Mouse (Mus musculus) urinary bladder, adult 2 months (tissue): ENCODE results near the gene Anks1b. TPM values are rescaled to one million over a fixed set of nuclear protein-coding genes. Genes with fewer than 3 reads are reported as not detected.

Experiments
- DNase-seq: peaks from one replicate; pipeline ENCODE4 v3.0.0; 2022; ENCODE audit warnings: low spot score
- polyA plus RNA-seq: library from polyadenylated mRNA; depleted of rRNA; stranded (reverse); fragments of >200 nt; gene quantifications from 2 replicates; pipeline ENCODE4 v1.2.3, GENCODE M21; 2012

Gene Anks1b
- polyA plus RNA-seq, 1 experiment: 0.29 TPM

DNA sequence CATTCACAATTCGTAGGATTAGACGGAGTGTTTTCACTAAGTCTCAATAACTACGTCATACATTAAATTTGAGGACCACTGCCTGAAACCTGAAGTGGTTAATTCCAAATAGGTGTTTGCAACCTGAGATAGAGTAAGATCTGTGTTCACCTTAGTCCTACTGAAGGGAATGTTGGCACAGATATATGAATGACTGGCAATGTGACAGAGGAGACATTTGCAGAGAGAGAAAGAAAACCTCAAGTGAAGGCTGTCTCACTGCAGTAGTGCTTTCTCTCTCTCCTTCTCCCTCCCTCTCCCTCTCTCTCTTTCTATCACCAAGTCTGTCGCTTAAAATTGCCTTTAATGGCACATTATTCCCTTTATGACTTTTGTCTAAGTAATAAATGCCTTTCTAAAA is 101.1 kb downstream of the Anks1b start:
- DNase-seq: no peak

DNA sequence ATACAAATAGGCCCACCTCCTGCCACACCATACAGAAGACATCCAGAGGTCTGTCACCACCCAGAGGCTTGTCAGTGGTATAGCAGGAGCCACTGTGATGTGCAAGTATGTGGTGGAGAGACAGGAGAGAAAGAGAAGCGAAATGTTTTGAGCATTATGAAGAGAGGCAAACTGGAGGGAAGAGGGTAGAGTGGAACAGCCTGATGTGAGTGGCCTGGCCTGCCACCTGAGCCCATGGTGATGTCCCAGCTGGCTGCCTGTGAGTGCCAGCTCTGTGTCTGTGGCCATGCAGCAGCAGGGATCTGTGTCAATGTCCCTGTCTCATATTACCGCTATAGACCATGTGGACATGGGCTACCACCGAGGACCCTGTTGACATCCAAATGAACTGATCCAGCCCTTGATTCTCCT is 102.1 kb downstream of the Anks1b start:
- DNase-seq: no peak

DNA sequence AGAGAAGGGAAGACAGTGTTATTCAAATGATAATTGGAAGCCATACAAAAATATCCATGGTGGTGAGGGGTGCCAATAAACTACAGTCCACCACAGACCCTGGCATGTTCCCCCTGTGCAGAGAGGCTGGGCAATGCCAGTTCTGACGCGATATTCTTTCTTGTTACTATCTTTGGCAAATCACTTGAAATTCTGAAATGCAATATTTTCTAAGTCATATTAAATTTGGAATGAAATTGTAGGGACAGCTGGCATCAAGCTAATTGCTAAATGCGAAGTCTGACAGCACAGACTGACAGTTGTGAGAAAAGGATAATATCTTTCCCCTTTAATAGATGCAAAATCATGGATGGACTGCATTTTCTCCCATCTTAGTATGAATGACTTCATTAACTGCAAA is 103.3 kb downstream of the Anks1b start:
- no peak for DNase-seq

DNA sequence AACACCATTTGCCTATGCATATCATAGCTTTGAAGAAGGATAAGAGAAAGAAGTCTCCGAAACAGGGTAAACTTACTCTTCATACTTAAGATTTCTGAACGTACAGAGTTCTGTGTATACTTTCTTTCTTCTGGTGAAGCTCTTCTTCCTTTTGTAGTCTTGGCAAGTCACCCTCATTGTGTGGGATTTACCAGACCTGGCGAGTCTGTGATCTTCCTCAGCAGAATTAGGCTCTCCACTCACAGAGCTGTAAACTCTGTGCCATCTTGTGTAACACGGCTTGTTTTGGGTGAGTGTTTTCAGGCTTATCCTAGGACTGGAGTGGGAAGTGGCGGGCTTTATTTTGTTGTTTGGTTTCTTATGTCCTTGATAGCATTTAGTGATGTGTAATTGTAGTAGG is 120.9 kb downstream of the Anks1b start:
- DNase-seq: no peak

DNA sequence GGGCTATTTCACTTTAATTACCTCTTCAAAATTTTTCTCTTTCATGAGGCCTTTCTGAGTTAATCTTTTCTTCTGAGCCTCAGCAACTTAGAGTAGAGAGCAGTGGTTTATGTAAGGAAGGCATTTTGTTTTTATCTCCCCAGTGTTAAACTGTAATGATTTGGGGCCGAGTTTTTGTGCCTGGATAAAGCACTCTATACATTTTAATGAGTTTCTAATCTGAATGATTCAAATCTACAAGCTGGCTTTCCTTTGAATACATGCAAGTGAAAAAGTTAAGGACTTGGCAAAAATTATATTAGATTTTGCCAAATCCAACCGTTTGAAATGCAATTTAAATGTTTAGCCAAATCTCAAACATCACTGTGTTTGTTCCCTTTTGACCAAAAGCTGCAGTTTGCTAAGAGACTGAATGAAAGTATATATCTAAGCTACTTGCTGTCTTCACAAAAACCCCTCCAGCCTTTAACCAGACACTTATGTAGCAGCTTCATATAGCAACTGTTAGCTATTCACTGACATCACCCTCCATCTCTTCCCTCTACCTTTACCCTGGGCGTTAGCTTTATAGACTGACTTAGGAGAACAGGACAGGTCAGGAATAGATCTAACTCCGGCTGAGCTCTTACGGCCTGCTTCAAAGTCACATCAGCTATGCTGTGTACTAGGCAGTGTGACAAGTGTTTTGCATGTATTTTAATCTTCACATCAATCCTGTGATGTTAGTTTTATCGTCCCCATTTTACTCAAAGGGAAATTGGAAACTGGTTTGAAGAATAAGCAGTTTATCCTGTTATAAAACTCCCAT is 122.5 kb downstream of the Anks1b start:
- DNase-seq: no peak

DNA sequence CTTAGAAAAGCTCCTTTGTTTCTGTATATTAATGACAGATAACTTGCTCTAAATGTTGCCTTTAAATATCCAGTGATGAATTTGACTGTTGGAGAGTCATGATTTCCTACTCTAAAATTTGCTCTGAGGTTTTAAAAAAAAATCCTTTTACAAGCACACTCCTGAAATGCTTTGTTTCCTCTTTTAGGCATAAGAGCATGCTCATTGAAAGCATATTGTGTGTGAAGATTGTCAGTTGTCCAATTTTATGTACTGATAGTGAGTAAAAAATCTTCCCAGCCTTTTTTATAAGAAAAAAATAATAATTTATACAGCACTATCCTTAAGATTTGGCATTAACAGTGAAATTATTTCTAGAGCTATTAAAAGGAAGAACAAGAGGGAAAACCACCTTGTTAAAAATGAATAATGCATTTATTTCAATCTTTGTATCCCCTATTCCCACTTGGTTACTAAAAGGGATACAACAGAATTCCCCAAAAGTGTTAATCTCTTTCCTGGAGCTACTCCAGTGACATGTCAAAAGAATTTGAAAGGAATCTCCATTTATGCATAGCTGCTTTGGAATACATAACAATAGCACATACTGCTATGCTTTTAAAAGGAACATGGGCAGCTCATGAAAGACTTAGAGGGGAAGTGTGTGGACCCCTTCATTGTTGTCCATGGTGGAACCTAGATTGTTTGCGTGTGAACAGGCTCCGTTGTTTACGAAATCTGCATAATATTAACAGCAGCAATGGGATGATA is 130.8 kb downstream of the Anks1b start:
- no peak for DNase-seq

DNA sequence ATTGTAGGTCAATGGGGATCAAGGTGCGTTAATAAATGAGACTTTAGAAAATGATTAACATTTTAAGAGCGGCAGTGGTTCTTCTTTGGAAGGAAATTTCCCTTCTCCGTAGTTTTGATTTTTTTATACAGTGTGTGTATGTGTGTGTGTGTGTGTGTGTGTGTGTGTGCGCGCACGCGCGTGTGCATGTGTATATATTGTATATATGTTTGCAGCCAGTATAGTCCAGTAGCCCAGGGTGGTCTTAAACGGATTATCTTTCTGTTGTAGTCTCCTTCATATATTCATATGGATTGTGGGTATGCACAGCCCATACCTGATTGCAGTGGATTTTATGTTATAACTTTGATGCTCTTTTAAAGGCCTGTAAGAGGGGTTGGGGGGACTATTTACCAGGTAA is 131.6 kb downstream of the Anks1b start:
- no peak for DNase-seq

DNA sequence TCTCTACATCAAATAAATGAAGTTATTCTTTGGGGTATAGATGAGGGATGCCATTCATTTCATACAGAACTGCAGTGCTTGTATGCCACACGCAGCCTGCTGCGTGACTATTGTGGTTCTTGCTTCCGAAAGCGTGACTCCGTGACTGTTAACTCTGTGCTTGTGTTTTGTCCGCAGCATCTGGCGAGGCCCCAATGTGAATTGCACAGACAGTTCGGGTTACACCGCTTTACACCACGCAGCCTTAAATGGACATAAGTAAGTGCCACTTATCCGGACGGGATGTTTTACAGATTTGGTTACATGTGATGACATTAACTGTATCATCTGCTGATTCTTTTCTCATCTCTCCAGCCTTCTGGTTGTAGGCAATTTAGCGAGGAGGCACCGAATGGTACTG is 159.7 kb downstream of the Anks1b start:
- DNase-seq: no peak

DNA sequence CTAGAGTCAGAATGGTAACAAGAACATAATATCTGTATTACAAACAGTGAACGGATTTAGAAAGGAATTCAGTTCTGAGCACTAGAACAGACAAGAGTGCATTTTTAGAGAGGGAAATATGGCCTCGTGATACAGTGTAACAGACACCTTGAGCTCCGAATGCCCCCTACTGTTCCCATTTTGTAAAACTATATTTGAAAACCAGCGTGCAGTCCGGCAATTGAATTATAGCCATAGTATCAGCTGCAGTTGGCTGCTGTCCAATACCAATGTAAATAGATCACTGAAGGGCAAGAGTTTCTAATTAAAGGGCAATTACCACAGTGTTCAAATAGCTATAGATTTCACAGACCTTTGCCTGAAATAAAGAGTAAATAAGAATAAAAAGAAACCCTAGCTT is 170.0 kb downstream of the Anks1b start:
- no peak for DNase-seq

DNA sequence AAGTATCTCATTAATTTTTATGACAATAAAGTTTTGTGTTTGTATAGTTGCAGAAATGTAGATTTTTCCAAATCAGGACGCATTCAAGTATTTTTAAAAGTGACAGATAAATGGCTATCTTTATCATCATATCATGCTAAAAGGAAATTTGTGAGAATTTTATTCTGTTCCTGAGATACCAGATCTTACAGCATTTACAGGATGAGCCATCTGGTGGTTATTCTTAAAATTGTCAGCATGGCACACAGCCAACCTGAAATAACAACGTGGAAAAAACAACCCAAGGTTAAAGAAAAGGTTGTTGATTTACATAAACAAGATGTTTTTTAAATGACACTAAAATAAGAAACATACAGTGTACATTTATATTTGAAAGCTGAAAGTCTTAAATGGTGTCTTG is 170.5 kb downstream of the Anks1b start:
- DNase-seq: no peak

DNA sequence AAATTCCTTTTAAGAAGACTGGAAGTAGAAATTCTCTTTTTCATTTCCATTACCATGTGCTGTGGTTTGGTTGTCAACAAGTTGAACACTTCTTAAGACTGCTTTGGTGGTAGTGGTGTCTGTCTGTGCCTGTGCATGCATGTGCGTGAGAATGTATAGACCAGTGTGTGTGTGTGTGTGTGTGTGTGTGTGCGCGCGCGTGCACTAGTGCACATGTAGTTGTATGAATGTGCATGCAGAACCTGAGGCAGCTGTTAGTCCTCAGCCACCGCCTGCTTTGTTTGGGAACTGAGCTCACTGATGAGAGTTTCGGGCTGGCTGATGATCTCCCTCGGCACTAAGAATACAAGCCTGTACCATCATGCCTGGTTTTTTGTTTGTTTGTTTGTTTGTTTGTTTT is 170.9 kb downstream of the Anks1b start:
- no peak for DNase-seq

DNA sequence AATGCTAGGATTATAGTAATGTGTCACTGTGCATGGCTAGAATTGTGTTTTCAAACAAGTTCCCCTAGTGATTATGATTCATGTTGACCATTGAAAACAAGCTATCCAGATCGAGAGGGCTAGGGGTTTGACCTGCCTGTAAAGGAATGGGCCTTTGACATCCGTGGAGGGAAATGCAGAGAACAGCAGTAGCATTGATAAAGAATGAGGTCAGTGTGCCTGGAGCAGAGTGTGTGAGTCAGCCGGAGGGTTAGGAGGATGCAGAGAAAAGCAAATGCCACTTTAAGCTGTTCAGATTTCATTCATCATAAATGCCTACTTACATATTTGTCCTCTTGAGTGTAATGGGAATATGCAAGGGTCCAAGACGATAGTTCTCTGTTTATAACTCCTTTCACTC is 195.3 kb downstream of the Anks1b start:
- no peak for DNase-seq

DNA sequence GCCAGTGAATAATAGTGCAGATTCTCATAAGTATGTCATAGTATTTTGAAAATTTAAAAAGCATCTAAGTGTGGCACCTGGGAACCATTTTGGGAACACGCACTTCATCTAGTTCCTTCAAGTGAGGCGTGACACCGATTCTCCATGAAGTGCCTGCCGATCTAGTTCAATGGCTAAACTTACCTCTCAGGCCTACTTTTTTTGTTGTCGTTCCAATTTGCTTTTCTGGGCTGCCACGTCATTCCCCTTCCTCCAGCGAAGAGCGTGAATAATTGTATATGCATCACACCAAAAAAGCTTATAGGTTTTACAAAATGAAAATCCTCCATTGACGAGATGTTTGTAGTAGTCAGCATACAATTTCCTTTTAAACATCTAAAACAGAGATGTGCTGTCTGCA is 204.6 kb downstream of the Anks1b start:
- DNase-seq: no peak

DNA sequence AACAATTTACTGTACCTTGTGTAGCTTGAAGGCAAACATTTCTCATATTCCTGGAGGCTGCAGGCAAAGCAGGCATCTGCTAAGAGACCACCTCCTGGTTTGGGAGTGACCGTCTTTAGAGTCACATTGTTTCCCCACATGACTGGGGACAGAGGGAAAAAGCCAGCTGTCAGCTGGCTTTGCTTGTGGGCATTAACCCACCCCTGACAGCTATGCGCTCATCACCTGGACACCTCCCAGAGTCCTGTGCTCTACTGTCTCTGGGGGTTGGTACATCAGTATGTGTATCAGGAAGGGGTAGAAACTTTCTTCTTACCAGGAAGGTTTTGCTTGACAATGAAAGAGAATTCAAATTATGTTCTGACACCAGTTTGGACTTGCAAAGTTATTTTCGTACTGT is 207.8 kb downstream of the Anks1b start:
- DNase-seq: no peak

DNA sequence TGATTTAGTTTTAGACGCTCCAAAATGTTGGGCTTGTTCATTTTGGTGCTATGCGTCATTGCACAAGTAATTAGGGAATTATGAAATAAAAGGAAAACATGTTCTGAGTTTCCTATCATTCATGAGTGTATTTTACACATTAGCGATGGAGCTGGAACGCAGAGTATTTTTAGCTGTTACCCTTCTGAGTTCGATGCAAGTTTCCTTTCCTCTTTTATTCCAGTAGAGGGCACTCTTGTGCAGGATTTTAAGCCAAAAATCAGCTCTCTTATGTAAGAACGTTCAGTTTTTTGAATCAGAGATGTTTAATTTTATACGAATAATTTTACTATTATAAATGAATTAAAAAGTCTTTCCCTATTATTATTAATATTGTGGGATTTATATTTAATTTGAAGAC is 208.3 kb downstream of the Anks1b start:
- no peak for DNase-seq

DNA sequence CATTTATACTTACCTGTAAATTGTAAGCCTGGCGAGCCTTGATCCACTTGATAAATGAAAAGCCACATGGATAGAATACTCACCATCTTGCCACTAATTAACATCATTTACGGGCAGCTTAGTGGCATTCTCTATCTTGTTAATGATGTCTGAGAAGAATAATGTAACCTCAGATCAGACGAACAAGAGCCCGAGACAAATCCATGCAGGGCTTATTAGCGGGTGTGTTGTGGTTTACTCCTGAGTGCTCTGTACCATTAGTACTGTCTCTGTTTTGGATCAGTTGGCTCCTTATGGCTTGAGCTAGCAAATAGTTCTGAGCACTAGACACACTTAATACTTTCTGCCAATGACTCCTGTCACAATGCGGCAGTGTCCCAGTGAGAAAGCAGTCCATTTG is 220.6 kb downstream of the Anks1b start:
- no peak for DNase-seq

DNA sequence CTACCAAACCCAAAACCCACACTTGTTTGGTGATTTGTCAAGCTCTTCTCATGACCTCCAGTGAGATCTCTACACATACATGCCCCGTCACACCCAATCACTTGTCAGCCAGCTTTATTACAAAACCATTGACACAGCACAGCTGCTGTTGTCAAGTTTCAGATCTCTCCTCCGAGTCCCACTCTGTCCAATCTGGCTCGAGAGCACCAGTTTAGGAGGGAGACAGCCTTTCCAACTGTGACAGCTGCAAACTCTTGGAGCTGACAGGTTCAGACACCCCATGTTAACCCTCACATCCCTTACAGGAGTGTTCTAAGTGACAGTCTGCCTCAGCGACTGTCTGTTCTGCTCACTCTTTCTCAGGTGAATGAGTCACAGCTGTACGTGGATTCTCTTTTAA is 239.4 kb downstream of the Anks1b start:
- DNase-seq: no peak

DNA sequence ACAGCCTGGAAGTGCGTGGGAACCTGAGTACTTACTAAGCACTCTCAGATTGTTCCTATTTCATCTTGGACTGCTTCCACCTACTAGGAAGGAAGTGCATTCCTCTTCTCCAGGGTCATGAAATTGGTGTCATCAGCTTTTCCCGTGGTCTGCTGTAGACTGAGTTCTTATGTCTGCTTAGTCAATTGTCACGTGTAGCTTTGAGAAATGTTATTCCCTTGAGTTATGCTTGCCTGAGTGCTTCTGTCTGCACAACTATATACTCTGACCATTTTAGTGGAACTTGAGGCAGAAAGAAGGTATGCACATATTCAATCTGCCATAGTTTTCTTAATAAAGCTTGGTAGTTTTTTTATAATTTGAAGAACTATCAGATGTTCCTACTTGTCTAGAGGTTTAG is 243.6 kb downstream of the Anks1b start:
- no peak for DNase-seq

DNA sequence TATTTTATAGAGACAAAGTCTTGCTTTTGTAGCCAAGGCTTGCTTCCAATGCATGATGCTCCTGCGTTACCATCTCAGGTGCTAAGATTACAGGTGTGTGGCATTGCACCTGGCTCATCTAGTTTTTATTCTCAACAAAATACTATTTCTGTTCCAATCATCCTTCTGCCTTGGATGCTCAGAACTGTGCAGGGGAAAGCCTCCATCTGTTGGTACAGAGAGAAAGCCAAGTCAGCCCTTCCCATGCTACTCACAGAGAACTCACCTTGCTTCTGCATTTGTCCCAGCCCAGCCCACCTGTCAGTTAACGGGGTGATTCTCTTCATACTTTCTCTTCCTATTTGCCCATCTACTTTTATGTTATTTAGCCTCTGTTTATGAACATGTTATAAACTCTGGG is 244.5 kb downstream of the Anks1b start:
- DNase-seq: no peak

DNA sequence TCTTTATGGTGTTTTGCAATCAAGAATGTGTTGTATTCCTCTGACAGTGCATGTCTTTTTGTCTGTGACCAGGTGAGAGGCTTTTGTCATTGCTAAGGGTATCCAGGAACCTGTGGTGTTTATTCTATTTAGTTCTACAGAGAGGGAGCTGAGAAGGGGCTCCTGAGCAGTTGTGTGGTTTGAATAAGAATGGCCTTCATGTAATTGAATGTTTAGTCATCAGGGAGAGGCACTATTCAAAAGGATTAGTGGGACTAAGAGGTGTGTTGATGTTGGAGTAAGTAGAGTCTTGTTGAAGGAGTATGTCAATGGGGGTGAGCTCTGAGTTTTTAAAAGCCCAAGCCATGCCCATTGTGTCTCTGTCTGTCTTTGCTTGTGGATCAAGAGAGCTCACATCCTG is 264.2 kb downstream of the Anks1b start:
- no peak for DNase-seq

DNA sequence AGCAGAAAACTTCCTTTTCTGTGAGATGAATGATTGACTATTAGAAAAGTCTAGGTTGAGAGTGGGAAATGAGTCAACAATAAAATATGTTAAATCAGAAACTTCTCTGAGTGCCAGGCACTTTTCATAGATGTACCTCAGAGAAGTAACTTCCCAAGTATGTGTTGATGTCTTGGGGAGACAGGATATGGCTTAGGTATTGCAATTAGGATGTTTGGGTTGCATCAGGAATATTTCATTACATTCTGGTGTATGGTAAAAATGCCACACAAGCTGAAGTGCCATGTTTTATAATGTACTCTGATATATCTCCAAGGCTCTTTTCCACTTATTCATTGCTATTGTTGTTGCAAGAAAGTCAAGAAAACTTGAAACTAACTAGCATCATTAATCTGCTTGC is 267.6 kb downstream of the Anks1b start:
- no peak for DNase-seq

DNA sequence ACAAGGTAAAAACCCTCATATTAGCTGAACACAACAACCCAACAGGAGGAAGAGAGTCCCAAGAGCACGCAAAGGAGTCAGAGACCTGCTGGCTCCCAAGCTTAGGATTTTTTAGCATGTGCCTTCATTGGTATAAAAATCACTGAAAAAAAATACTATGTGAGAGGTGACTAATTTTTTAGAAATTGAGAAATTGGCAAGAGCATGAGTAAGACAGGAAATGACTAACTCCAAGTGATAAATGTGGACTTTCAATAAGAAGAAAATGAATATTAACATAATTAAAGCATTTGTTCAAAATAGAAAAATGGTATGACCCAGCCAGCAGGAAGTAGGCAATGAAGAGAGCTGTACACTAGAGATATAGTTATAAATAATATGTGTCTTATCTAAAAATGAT is 271.1 kb downstream of the Anks1b start:
- DNase-seq: no peak

DNA sequence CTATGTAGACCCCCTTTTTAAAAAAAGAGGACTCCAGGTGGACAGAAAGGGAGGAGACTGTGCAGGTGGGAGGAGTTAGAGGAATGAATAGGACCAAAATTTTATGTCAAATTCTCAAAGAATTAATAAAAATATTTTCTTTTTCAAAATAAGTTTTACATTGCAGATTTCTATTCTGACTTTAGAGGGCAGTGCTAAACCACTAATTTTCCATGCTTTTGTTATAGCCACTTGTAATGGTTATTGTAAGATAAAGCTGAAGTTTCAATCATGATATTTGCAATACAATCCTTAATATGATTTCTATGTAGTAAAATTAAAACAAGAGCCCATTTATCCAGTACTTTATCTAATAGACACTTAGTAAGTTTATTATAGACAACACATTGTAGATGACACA is 278.2 kb downstream of the Anks1b start:
- no peak for DNase-seq
